Mouse (Mus musculus) layer of hippocampus, adult 9-11 months (tissue): Measurements from ENCODE around the gene Ccdc102a.

ENCODE experiments used
- DNase-seq: peaks from one replicate; pipeline ENCODE4 v3.0.0; 2022

Ccdc102a gene

GRCm38 (mm10) chr8:94917851-94918495, at the start of gene Ccdc102a:
Ccdc102a (minus strand) TSS chr8:94918098.
- DNase-seq, result no peak

- DNase-seq, result no peak
Observed at GRCm38 (mm10) chr8:94967554-94967953, 49.7 kb upstream of the Ccdc102a start.

- DNase-seq, result no peak
Observed at GRCm38 (mm10) chr8:94967071-94967470, 49.2 kb upstream of the Ccdc102a start.

GRCm38 (mm10) chr8:94966578-94966977, 48.7 kb upstream of the Ccdc102a start:
- DNase-seq, result no peak

DNA sequence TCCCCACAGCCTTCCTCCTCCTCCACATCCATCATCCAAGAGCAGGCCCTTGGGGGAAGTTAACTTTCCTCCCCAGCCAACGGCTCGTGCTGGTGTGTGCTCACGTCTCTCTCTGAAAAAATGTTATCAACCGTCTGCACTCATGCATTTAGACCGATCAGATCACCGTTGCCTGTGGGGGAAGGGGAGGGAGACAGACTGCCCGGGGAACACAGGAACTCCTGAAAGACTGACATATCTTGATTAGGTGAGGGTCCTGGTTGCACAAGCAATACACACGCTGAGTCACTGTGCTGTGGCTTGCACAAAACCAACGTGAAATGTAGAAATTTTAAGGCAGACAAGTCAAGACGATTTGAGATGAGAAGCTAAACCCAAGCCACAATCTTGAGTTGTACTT, 46.9 kb upstream of the Ccdc102a start:
- no peak for DNase-seq

DNA sequence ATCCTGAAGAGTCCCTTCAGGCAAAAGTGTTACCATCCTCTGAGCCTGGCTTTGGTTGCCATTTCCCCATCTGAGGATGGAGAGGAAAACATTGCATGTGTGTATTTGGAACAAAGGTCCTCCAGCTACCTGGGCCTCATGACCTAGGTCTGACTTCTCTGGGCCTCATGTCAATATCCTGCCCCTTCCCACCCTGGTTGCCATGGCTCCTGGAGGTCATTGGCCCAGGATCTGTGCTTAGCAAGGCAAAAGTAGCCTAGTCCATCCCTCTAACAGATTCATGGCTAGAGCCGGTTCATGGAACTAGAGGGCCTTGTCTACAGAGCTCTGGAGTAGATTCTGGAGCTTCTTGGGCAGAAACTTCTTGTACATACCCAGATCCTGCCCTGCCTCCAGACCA, 44.3 kb upstream of the Ccdc102a start:
- no peak for DNase-seq

- DNase-seq, result no peak
Observed at GRCm38 (mm10) chr8:94956078-94956574, 38.2 kb upstream of the Ccdc102a start.

DNA sequence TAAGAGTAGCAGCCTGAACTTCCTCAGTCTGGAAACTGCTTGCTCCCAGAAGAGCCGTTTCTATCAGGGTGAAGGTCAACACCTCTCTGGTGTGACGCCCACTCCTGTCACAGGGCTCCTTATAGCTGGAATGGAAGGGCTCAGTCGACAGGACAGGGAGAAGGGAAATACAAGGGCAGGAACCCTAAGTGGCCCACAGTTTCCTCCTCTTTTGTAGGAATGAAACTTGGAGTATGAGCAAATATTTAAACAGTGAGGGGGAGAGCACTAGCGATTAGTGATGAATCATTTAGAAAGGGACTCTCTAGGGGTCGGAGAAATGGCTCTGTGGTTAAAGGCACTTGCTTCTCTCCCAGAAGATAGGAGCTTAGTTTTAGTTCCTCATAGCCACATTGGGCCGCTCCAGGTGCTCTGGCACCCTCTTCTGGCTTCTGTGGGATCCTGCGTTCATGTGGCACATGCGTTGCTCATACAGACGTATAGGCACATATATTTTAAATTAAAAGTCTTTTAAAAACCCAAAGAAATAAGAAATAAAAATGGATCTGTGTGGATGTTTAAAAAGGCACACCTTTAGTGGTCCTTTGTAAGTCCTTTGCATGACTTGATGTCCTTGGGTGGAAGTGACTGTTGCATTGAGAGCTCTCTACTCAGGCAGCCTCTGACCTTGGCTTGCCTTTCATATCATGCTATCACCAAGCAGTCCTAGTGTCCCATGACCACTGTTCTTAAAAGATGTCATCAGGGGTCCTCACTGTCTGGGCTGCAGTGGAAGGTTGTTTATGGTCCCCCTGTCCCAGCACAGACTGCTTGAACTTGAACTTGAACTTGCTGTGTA, 37.2 kb upstream of the Ccdc102a start:
- DNase-seq, result no peak

DNA sequence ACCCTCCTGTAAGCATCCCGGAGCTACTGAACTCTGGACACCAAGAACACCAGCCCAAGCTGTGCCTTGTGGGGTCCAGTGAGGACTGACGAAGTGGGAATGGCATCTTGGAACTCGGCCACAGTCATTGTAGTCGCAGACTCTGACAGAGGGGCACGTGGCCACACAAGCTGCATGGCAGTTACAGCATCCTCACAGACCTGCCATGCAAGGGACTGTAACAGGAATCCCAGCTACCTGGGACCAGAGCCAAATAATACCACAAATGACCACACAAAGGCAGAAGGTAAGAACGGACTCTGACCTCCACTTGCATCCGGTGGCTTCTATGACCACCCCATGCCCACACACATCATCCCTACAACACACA, 36.5 kb upstream of the Ccdc102a start:
- DNase-seq, result no peak

GRCm38 (mm10) chr8:94953624-94954367, 35.9 kb upstream of the Ccdc102a start:
- no peak for DNase-seq

DNA sequence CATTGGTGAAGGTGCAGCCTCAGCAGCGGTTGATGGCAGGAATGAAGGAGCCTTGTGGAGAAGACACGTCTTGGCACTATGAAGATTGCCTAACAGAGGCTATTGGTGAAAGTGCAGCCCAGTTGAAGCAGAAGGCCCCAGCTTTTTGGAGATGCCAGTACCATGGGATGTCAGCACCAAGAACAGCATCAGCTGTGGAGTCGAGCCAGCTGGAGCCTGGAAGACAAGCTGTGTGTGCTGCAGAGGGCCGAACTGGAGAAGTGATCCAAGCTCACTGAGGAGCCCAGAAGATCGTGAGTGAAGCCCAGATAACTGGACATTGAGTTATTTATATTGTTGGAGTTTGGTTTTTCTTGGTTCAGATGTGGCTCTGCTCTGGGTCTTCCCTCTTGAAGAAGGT, 34.2 kb upstream of the Ccdc102a start:
- DNase-seq, result no peak

GRCm38 (mm10) chr8:94950458-94950857, 32.6 kb upstream of the Ccdc102a start:
- DNase-seq, result no peak

DNA sequence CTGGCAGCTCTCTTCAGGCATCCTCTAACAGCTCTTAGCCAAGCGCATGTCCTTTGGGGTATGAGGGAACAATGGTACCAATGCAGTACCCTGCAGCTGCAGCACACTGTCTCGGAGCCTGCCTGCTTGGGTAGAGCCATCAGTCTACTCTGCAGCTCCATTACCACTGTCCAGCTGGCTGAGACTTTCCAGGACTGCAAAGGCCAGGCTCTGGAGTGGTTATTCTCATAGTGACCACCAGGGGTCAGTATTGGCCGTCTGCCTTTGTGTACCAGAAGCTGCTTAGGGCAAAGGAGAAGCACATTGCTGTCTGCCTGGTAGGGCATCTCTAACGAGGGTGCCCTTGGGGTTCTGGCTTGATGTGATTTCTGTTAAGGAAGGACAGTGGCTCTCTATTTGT, 32.1 kb upstream of the Ccdc102a start:
- peak; percentile 79 for DNase-seq

DNA sequence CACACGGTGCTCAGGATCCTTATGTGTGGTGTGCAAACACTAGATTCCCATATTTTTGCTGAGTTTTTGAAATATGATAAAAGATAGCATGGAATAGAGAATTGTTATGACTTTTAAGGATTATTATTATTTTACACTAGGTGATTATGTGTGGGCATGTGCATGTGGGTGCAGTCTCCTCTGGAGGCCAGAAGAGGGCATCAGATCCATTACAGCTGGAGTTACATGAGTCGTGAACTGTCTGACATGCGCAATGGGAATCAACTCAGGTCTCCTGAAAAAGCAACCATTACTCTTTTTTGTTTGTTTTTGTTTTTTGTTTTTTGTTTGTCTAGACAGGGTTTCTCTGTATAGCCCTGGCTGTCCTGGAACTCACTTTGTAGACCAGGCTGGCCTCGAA, 31.1 kb upstream of the Ccdc102a start:
- no peak for DNase-seq

DNA sequence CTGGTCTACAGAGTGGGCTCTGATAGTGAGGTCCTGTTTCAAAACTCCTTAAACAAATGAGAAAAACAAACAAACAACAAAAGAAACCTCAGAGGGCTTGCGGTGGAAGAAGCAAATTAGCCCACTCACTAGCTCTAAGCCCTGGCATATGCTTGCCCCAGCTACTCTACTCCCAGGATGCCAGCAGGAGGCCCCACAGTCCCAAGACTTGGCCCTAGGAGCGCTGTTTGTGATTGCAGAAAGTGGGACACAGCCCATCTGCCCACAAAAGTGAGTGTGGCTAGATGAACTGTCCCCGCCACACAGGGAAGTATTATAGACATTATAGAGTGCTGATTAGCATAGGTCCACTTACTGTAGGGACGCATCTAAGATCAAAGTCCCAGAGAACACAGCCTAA, 30.5 kb upstream of the Ccdc102a start:
- DNase-seq, result no peak

DNA sequence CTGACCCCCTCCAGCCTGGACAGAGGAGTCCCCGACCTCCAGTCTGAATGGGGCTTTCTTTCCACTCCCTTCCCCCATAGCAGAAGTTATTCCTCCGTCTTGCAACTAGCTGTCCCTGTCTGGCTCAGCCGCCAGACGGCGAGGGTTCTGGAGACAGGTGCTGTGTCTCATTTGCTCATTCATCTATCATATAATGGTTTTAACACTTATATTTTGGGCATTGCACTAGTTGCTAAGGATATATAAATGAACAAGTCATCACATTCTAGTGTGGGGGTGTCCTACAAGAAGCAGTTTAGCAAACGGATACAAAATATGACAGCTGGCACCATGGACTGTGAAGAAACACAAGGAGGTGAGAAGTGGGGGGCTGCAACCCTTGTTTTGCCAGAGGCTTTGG, 27.3 kb upstream of the Ccdc102a start:
- peak; percentile 70 for DNase-seq

DNA sequence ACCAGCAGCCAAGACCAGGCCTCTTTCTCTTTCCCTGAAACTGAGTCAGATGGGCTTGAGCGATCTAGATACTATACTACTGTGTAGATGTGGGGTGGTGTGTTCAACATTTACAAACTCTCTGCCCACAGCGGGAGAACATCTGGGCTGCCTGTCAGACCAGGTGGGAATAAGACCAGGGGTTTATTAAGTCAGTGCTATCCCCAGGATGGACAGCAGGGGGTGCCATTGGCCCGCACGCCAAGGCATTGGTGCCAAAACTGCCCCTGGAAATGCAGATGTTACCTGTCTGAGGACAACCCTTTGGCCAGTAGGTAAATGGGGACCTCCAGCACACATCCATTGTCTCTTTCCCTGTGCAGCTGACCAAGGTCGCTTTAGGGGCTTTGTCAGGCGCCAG, 24.7 kb upstream of the Ccdc102a start:
- DNase-seq, result no peak

GRCm38 (mm10) chr8:94935172-94935571, 17.3 kb upstream of the Ccdc102a start:
- no peak for DNase-seq

DNA sequence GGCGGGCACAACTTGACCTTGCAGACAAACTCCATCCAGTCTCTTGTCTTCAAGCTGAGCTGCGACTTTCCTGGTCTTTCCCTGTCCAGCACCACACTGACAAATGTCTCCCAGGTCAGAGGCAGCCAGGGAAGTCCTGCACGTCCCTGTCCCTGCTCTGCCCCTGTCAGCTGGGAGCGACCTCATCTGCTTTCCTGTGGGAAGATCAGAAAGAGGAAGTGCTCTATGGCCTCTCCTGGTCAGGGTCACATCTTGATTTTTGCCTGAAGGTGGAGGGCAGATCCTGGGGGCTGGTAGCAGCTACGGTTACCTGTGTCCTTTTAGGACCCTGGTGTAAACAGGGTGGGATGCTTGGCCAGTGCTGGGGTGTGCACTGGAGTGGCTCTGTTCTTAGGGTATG, 16.0 kb upstream of the Ccdc102a start:
- DNase-seq, result no peak

- DNase-seq, result no peak
Observed at GRCm38 (mm10) chr8:94928227-94928626, 10.3 kb upstream of the Ccdc102a start.

GRCm38 (mm10) chr8:94923405-94923804, 5.5 kb upstream of the Ccdc102a start, which contains the start of gene Adgrg5:
Adgrg5 (plus strand) TSS chr8:94923694.
- no peak for DNase-seq

GRCm38 (mm10) chr8:94922602-94923001, 4.7 kb upstream of the Ccdc102a start:
- no peak for DNase-seq

DNA sequence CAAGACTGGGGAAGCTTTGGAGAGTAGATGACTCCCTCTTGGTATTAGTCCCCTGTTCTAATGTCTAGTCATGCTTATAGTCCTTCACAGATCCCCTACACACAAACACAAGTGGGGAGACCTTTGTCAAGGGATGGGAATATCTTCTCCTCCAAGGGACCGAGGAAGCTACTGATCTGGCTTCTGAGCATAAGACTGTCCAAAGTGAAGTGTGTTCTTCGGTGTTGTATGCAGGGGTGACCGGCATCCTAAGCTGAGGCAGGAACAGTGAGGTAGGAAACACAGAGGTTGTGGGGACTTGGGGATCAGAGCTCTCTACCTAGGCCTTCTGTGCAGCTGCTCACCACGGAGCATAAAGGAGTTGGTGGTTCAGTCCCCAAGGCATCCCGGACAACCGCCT, 4.3 kb upstream of the Ccdc102a start:
- DNase-seq, result no peak

- no peak for DNase-seq
Observed at GRCm38 (mm10) chr8:94919256-94919655, 1.4 kb upstream of the Ccdc102a start.
